Mouse (Mus musculus) kidney, embryonic 15.5 days (tissue): ENCODE measurements around the gene Tomm5. TPM values are rescaled to one million over a fixed set of nuclear protein-coding genes. Genes with fewer than 3 reads are reported as not detected.
A peak's percentile ranks its signal among the peaks of the same experiment; 100 is the strongest.

Source experiments
- ATAC-seq: fragments of 200-750 bp; cut with Nextera tagmentation; replicated peaks from 2 replicates; pipeline ENCODE4 v1.8.0; 2017; ENCODE audit warnings: moderate TSS enrichment; ENCODE audit not compliant: low FRiP score
- H3K27ac ChIP-seq: fragments of 300-500 bp; sonication (generic); 2 replicates; pipeline ENCODE4 v1.5.1; 2015; ENCODE audit warnings: mild to moderate bottlenecking, inconsistent platforms
- H3K27me3 ChIP-seq: fragments of 300-500 bp; sonication (generic); 2 replicates; pipeline ENCODE4 v1.6.1; 2015; ENCODE audit warnings: inconsistent platforms
- H3K36me3 ChIP-seq: fragments of 300-500 bp; sonication (generic); 2 replicates; pipeline ENCODE4 v1.6.1; 2015; ENCODE audit warnings: inconsistent platforms
- H3K4me1 ChIP-seq: fragments of 300-500 bp; sonication (generic); 2 replicates; pipeline ENCODE4 v1.6.1; 2015; ENCODE audit warnings: inconsistent platforms
- H3K4me2 ChIP-seq: fragments of 300-500 bp; sonication (generic); 2 replicates; pipeline ENCODE4 v1.6.1; 2015; ENCODE audit warnings: moderate library complexity, mild to moderate bottlenecking, inconsistent platforms
- H3K4me3 ChIP-seq: fragments of 300-500 bp; sonication (generic); replicated peaks from 2 replicates; pipeline ENCODE4 v1.5.1; 2015; ENCODE audit warnings: mild to moderate bottlenecking, inconsistent platforms
- H3K9ac ChIP-seq: fragments of 300-500 bp; sonication (generic); 2 replicates; pipeline ENCODE4 v1.6.1; 2015; ENCODE audit warnings: mild to moderate bottlenecking, inconsistent platforms
- H3K9me3 ChIP-seq: fragments of 300-500 bp; sonication (generic); replicated peaks from 2 replicates; pipeline ENCODE4 v1.6.1; 2016; ENCODE audit warnings: inconsistent platforms
- WGBS: fragments of 180-500 bp; shearing (Covaris S2); methylation state at CpG from one replicate; pipeline ENCODE4 v1.1.7; 2015; ENCODE audit warnings: mixed read lengths; 5-methylcytosine and 5-hydroxymethylcytosine counted together
- polyA plus RNA-seq: library from polyadenylated mRNA; unstranded; fragments of >200 nt; fragmentation: Nextera tagmentation; extraction: Ambion mirVana; gene quantifications from 2 replicates; pipeline ENCODE4 v1.2.1, GENCODE M21; 2015

The Tomm5 gene
- 247 and 270 TPM in 2 replicates for polyA plus RNA-seq

- H3K9ac ChIP-seq = peak within 1 kb of the TSS; percentile 81
- peak; percentile 93 for ATAC-seq
- under 1% methylated on average over 39 of the region's 39 CpGs for WGBS
- H3K36me3 ChIP-seq = peaks cover 30% of the 10 kb centered on the region
- H3K27me3 ChIP-seq = no peaks in the 10 kb centered on the region
- H3K4me1 ChIP-seq = peaks cover 13% of the 10 kb centered on the region
- H3K4me3 ChIP-seq = peak within 1 kb of the TSS; percentile 81
- H3K27ac ChIP-seq = peak within 1 kb of the TSS; percentile 75
- H3K9me3 ChIP-seq = no peaks in the 10 kb centered on the region
- peak within 1 kb of the TSS; percentile 77 for H3K4me2 ChIP-seq
Observed at GRCm38 (mm10) chr4:45107601-45108277, at the start of gene Tomm5. Tomm5 (minus strand) TSS chr4:45108114.

GRCm38 (mm10) chr4:45156433-45156832 is 48.5 kb upstream of the Tomm5 start:
- Histone ChIP-seq H3K36me3 (no peaks in the 10 kb centered on the region), H3K4me1 (no peaks in the 10 kb centered on the region), H3K27me3 (no peaks in the 10 kb centered on the region), H3K4me2 (no peak overlapping the region), H3K9me3 (no peaks in the 10 kb centered on the region), H3K9ac (no peak overlapping the region), H3K27ac (no peak overlapping the region), H3K4me3 (no peak overlapping the region)
- no peak for ATAC-seq
- WGBS = 80% methylated on average over 3 of the region's 3 CpGs

DNA sequence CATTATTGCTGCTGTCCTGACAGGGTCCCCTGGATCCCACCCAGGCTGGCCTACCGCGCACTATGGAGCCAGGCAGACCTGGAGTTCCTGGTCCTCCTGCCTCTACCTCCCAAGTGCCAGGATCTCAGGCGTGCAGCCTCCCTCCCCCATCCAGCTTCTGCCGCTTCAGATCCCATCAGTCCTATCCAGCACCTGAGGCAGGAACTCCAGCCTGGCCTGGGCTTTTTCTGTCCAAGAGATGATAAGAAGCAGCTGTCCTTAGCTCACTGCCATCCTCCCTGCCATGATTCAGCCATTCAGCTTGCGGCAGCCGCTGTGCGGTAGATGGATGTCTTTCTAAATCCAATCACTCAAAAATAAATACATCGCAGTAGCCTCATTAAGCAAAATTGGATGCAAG is 35.1 kb upstream of the Tomm5 start:
- no peak overlapping the region for H3K4me3 ChIP-seq
- no peak overlapping the region for H3K9ac ChIP-seq
- WGBS = 64% methylated on average over 8 of the region's 8 CpGs
- H3K4me1 ChIP-seq = peaks cover 5% of the 10 kb centered on the region; the same call in 1 of the 2 replicates
- no peak overlapping the region for H3K27ac ChIP-seq
- no peaks in the 10 kb centered on the region for H3K36me3 ChIP-seq
- ATAC-seq = no peak
- no peak overlapping the region for H3K4me2 ChIP-seq
- H3K27me3 ChIP-seq = no peaks in the 10 kb centered on the region
- H3K9me3 ChIP-seq = no peaks in the 10 kb centered on the region

GRCm38 (mm10) chr4:45142411-45142810 is 34.5 kb upstream of the Tomm5 start:
- no peaks in the 10 kb centered on the region for H3K36me3 ChIP-seq
- ATAC-seq = no peak
- WGBS = 26% methylated on average over 11 of the region's 11 CpGs
- no peaks in the 10 kb centered on the region for H3K27me3 ChIP-seq
- no peak overlapping the region for H3K4me2 ChIP-seq
- H3K27ac ChIP-seq = no peak overlapping the region
- no peak overlapping the region for H3K4me3 ChIP-seq
- no peaks in the 10 kb centered on the region for H3K9me3 ChIP-seq
- H3K4me1 ChIP-seq = peaks cover 5% of the 10 kb centered on the region; the same call in 1 of the 2 replicates
- no peak overlapping the region for H3K9ac ChIP-seq

DNA sequence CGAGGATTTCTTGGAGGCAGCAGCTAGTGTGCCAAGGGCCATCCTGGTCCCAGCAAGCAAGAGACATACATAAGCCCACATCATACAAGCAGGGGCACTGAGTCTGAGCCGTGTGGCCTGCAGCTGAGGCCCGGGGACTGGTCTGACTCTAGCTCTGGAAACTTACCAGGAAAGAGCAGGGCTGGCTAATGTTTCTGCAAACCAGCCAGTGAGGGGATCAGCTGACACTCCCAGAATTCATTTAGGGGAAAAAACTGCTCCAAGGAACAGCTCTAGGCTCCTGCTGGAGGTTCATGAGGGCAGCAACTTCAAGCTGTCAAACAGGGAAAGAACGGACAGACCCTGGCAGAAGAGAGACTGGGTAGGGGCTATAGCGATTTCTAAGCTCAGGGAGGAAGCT is 33.9 kb upstream of the Tomm5 start:
- H3K9ac ChIP-seq = no peak overlapping the region
- H3K4me1 ChIP-seq = peaks cover 5% of the 10 kb centered on the region; the same call in 1 of the 2 replicates
- H3K36me3 ChIP-seq = no peaks in the 10 kb centered on the region
- no peak overlapping the region for H3K27ac ChIP-seq
- no peak for ATAC-seq
- WGBS = 73% methylated on average over 5 of the region's 5 CpGs
- H3K4me3 ChIP-seq = no peak overlapping the region
- H3K27me3 ChIP-seq = no peaks in the 10 kb centered on the region
- H3K4me2 ChIP-seq = no peak overlapping the region
- H3K9me3 ChIP-seq = no peaks in the 10 kb centered on the region

DNA sequence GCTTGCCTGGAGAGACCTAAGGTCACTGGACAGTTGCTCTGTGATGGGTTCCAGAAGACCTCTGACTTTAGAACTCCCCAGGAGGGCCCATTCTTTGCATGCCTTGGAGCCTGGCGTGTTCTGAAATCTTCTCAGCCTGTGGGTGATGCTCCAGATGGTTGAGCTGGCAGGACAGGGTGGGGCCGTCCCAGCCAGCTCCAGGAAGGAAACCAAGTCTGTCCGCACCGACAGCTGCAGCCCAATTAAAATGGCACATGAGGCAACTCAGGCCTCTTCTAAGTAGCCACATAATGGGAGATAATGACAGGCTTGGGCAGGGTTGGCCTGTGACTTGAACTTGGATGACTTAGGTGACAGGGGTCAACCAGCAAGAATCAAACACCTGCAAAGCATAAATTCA is 29.7 kb upstream of the Tomm5 start:
- 36% methylated on average over 4 of the region's 4 CpGs for WGBS
- no peaks in the 10 kb centered on the region for H3K9me3 ChIP-seq
- H3K36me3 ChIP-seq = no peaks in the 10 kb centered on the region
- peaks cover 5% of the 10 kb centered on the region; the same call in 1 of the 2 replicates for H3K4me1 ChIP-seq
- H3K9ac ChIP-seq = no peak overlapping the region
- H3K4me2 ChIP-seq = no peak overlapping the region
- H3K4me3 ChIP-seq = no peak overlapping the region
- no peak overlapping the region for H3K27ac ChIP-seq
- H3K27me3 ChIP-seq = no peaks in the 10 kb centered on the region
- no peak for ATAC-seq

GRCm38 (mm10) chr4:45134471-45134870 is 26.6 kb upstream of the Tomm5 start:
- 64% methylated on average over 8 of the region's 8 CpGs for WGBS
- H3K36me3 ChIP-seq = no peaks in the 10 kb centered on the region
- H3K4me2 ChIP-seq = no peak overlapping the region
- H3K9ac ChIP-seq = no peak overlapping the region
- no peaks in the 10 kb centered on the region for H3K27me3 ChIP-seq
- H3K9me3 ChIP-seq = no peaks in the 10 kb centered on the region
- H3K4me1 ChIP-seq = no peaks in the 10 kb centered on the region
- no peak overlapping the region for H3K4me3 ChIP-seq
- no peak for ATAC-seq
- H3K27ac ChIP-seq = no peak overlapping the region

DNA sequence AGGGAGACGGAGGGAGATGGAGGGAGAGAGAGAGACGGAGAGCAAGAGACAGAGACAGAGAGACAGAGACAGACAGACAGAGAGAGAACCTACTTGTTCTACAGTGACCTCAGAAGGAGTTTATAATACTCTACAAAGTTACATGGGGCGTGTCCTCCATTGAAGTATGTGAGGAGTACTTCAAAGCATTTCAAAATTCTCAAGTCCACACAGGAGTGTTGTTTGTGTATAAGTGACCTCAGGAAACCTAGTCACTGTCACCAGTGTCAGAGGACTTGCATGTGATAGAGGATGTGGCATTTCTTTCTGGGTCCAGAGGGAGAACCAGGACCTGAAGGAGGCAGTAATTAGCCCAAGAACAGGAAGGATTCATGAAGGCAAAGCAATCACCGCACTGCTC is 23.1 kb upstream of the Tomm5 start:
- ATAC-seq = no peak
- H3K4me1 ChIP-seq = no peaks in the 10 kb centered on the region
- H3K36me3 ChIP-seq = no peaks in the 10 kb centered on the region
- H3K27me3 ChIP-seq = no peaks in the 10 kb centered on the region
- no peak overlapping the region for H3K4me3 ChIP-seq
- WGBS = 79% methylated on average over 4 of the region's 4 CpGs
- H3K9ac ChIP-seq = no peak overlapping the region
- H3K4me2 ChIP-seq = no peak overlapping the region
- no peak overlapping the region for H3K27ac ChIP-seq
- H3K9me3 ChIP-seq = no peaks in the 10 kb centered on the region

DNA sequence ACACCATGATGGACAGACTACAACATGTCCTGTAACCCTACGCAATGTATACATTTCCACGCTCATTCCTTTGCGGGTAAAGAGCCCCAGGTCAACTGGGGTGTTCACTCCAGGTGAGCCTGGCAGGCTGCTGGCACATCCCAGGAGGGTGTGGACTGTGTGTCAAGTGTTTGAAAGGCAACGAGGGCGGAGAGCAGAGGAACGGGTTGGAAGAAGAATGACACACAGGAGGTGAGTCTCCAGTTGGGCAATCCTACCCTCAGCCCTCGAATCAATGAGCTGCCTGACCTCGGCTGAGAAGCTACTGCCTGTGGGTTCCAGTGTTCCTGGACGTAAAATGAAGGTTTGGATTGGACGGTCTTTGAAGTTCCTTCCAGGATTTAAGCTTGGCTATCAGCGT is 13.4 kb upstream of the Tomm5 start:
- WGBS = 87% methylated on average over 11 of the region's 11 CpGs
- no peaks in the 10 kb centered on the region for H3K27me3 ChIP-seq
- ATAC-seq = no peak
- no peak overlapping the region for H3K4me3 ChIP-seq
- no peak overlapping the region for H3K27ac ChIP-seq
- H3K4me1 ChIP-seq = no peaks in the 10 kb centered on the region
- H3K4me2 ChIP-seq = no peak overlapping the region
- H3K9me3 ChIP-seq = no peaks in the 10 kb centered on the region
- H3K9ac ChIP-seq = no peak overlapping the region
- H3K36me3 ChIP-seq = no peaks in the 10 kb centered on the region

GRCm38 (mm10) chr4:45108456-45109110 is 669 bp upstream of the Tomm5 start:
- Histone ChIP-seq H3K36me3 (peaks cover 22% of the 10 kb centered on the region), H3K9me3 (no peaks in the 10 kb centered on the region), H3K27me3 (no peaks in the 10 kb centered on the region), H3K4me1 (peaks cover 13% of the 10 kb centered on the region), H3K4me3 (peak overlapping the region; percentile 81; the same call in 1 of the 2 replicates), H3K4me2 (peak overlapping the region; percentile 77), H3K9ac (no peak overlapping the region), H3K27ac (no peak overlapping the region)
- no peak for ATAC-seq
- WGBS = 66% methylated on average over 8 of the region's 8 CpGs

DNA sequence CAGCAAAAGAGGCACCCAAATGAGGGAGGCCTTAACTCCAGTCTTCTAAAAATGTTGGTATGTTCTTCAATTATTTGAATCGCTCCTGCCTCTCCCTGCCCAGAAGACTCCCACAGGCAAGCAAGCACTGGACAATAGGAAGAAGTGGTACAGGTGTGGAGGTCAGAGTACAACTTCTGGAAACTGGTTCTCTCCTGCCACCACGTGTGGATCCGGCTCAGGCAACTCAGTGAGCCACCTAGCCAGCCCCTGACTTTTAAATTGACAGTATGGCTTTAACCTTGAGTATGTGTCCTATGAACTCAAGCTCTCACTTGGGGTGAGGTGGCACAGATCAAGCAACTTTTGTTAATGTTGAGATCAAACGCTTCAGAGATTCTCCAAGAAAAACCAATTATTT is 848 bp downstream of the Tomm5 start:
- ATAC-seq = 0 out of 2 replicates have a peak, but pooled peaks have one; percentile 37
- 6% methylated on average over 4 of the region's 4 CpGs for WGBS
- Histone ChIP-seq H3K4me3 (peak overlapping the region; percentile 81), H3K27ac (peak overlapping the region; percentile 75; the same call in 1 of the 2 replicates), H3K9ac (peak overlapping the region; percentile 81), H3K36me3 (peaks cover 37% of the 10 kb centered on the region), H3K9me3 (no peaks in the 10 kb centered on the region), H3K4me1 (peaks cover 13% of the 10 kb centered on the region), H3K27me3 (no peaks in the 10 kb centered on the region), H3K4me2 (peak overlapping the region; percentile 77)

DNA sequence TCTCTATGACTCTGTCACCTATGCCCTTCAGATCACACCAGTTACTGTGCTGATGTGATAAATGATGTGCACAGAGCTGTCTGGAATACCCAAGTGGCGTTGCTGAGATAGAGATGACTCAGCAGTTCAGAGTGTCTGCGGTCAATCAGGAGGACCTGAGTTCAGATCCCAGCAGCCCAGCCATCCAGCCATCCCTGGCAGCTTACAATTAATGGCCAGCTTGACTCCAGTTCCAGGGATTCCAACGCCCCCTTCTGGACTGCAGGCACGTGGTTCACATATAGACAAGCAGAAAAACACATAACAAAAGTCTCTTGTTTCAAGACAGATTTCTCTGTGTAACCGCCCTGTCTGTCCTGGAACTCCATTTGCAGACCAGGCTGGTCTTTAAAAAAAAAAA is 1.5 kb downstream of the Tomm5 start:
- H3K9ac ChIP-seq = peak overlapping the region; percentile 81; the same call in 1 of the 2 replicates
- peaks cover 13% of the 10 kb centered on the region for H3K4me1 ChIP-seq
- peak overlapping the region; percentile 81 for H3K4me3 ChIP-seq
- no peaks in the 10 kb centered on the region for H3K9me3 ChIP-seq
- no peaks in the 10 kb centered on the region for H3K27me3 ChIP-seq
- H3K27ac ChIP-seq = no peak overlapping the region
- no peak for ATAC-seq
- WGBS = 80% methylated on average over 5 of the region's 5 CpGs
- peak overlapping the region; percentile 77 for H3K4me2 ChIP-seq
- peaks cover 41% of the 10 kb centered on the region for H3K36me3 ChIP-seq
